Mouse (Mus musculus): ENCODE results near the gene Ccdc88c. TPM values are rescaled to one million over a fixed set of nuclear protein-coding genes. Genes with fewer than 3 reads are reported as not detected.
A peak's percentile ranks its signal among the peaks of the same experiment; 100 is the strongest.

Gene Ccdc88c
- total RNA-seq, 1 experiment from 2014 or later: 81.7 TPM

DNA sequence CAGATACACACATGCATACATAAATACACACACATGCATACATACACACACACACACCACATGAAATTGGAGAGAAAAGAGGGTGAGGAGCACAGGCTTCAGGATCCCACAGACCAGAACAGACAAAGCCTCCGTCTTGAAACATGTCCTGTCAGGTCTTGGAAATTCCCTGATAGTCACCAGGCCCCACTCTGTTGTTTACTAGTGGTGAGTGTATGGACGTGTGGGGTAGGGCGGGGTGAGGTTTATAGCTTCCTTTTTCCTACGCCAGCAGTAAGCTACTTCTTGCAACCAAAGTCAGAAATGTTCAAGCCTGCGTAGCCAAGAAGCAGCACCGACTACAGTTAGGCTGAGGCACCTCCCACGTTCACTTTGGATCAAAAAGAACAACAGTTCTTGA is 145.7 kb downstream of the Ccdc88c start:
- ATAC-seq (replicated peaks in 1 of 2; ENCODE audit: insufficient read depth in 1 of 2, low FRiP score in 2 of 2, low TSS enrichment in 1 of 2, low read depth in 1 of 2, poor library complexity in 2 of 2, severe bottlenecking in 2 of 2): peak; percentile 59 to 63

- ATAC-seq (replicated peaks in 1 of 2; ENCODE audit: insufficient read depth in 1 of 2, low FRiP score in 2 of 2, low TSS enrichment in 1 of 2, low read depth in 1 of 2, poor library complexity in 2 of 2, severe bottlenecking in 2 of 2): peak; percentile 17 to 41; a peak in 3 of 4 replicates
Observed at GRCm38 (mm10) chr12:100878556-100878955, 150.3 kb downstream of the Ccdc88c start.

GRCm38 (mm10) chr12:100877936-100878335 is 150.9 kb downstream of the Ccdc88c start:
- ATAC-seq (replicated peaks in 1 of 2; ENCODE audit: insufficient read depth in 1 of 2, low FRiP score in 2 of 2, low TSS enrichment in 1 of 2, low read depth in 1 of 2, poor library complexity in 2 of 2, severe bottlenecking in 2 of 2): peak; percentile 88 to 94

- no peak for ATAC-seq (replicated peaks in 1 of 2; ENCODE audit: insufficient read depth in 1 of 2, low FRiP score in 2 of 2, low TSS enrichment in 1 of 2, low read depth in 1 of 2, poor library complexity in 2 of 2, severe bottlenecking in 2 of 2)
Observed at GRCm38 (mm10) chr12:100875960-100876359, 152.9 kb downstream of the Ccdc88c start.

DNA sequence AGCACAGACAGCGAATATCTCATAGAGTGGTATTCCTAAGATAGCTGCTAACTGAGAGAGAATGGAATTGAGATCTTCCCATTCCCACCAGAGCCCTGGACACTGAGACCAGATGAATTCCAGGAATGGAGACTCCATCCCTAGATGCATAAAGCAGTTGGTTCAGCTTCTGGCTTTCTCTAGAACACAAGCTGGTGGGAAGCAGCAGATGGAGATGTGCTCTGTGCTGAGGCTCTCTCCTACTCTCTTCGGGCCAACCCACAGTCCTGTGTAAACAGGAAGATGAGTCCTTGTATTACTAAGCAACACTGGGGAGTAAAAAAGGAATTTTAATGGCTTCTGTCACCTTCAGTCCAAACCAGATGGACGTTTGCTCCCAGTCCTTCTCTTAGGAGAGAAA is 153.3 kb downstream of the Ccdc88c start:
- no peak for ATAC-seq (replicated peaks in 1 of 2; ENCODE audit: insufficient read depth in 1 of 2, low FRiP score in 2 of 2, low TSS enrichment in 1 of 2, low read depth in 1 of 2, poor library complexity in 2 of 2, severe bottlenecking in 2 of 2)

GRCm38 (mm10) chr12:100873612-100874011 is 155.2 kb downstream of the Ccdc88c start:
- no peak for ATAC-seq (replicated peaks in 1 of 2; ENCODE audit: insufficient read depth in 1 of 2, low FRiP score in 2 of 2, low TSS enrichment in 1 of 2, low read depth in 1 of 2, poor library complexity in 2 of 2, severe bottlenecking in 2 of 2)

DNA sequence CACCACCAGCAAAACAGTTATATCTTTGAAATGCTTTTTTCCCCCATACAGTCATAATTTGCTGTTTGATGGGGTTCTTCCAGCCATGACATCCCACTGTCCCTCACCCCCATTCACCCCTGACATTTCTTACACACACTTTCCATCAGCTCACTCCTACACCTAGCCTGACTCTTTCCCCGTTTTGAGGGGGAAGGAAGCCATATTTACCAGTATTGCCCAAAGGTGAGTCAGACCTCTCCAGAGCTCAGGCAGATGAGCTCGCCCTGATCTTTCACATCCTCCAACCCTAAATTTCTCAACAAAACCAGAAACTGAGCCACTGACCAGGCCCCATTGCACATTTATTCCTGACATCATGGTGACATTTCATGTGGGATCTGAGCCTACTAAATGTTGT is 157.0 kb downstream of the Ccdc88c start:
- peak in 1 of 2 experiments; percentile 11; a peak in 1 of 4 replicates for ATAC-seq (replicated peaks in 1 of 2; ENCODE audit: insufficient read depth in 1 of 2, low FRiP score in 2 of 2, low TSS enrichment in 1 of 2, low read depth in 1 of 2, poor library complexity in 2 of 2, severe bottlenecking in 2 of 2)

GRCm38 (mm10) chr12:100871234-100871633 is 157.6 kb downstream of the Ccdc88c start:
- ATAC-seq (replicated peaks in 1 of 2; ENCODE audit: insufficient read depth in 1 of 2, low FRiP score in 2 of 2, low TSS enrichment in 1 of 2, low read depth in 1 of 2, poor library complexity in 2 of 2, severe bottlenecking in 2 of 2): no peak

DNA sequence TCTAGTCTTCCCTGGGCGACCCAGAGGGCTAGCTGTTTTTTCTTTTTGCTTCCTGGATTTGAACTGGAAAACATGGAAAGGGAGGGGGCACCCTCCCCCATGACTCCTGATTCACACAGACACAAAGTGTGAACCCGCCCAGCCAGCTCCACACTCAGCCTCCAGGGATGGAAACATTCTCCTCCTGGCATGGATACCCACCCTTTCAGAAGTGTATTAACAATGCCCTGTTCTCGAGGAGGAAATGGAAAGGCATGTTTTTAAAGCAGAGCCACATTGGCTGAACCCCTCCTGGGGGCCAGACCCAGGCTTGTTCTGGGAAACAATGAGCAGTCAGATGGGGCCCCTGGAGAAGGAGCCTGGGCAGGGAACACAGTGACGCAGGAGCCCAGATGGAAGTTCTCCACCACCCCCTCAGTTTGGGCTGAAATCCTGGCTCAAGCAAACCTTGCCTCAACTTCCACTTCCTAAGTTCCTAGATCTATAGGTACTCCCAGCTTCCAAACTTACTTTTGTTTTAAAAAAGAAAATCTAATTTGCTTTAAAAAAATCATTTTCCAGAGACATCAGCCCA is 160.7 kb downstream of the Ccdc88c start:
- no peak for ATAC-seq (replicated peaks in 1 of 2; ENCODE audit: insufficient read depth in 1 of 2, low FRiP score in 2 of 2, low TSS enrichment in 1 of 2, low read depth in 1 of 2, poor library complexity in 2 of 2, severe bottlenecking in 2 of 2)

GRCm38 (mm10) chr12:100867097-100867496 is 161.8 kb downstream of the Ccdc88c start:
- ATAC-seq (replicated peaks in 1 of 2; ENCODE audit: insufficient read depth in 1 of 2, low FRiP score in 2 of 2, low TSS enrichment in 1 of 2, low read depth in 1 of 2, poor library complexity in 2 of 2, severe bottlenecking in 2 of 2): no peak

DNA sequence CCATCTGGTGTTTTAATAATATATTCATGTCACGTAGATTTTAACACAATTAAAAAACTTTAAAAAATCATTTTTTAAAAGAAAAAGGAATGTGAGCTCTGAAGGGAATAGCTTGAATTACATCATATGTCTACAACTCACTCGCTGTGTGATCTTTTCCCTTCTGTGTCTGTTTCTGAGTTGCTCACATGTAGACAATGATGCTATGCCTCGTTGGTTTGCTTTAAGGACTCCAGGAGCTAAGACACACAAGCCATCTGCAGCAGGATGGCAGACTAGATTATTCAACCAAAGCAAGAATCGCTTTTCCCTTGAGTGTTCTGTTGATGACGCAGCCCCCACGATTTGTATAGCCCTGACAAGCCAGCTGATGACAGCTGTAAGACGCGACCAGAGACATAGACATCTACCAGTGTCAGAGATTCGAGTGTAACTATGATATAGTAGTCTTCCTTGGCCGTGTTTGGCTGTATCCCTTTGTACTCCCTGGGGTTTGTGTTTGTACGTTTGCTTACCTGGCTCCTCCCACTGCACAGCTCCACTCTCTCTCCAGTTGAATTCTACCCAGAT is 163.3 kb downstream of the Ccdc88c start:
- ATAC-seq (replicated peaks in 1 of 2; ENCODE audit: insufficient read depth in 1 of 2, low FRiP score in 2 of 2, low TSS enrichment in 1 of 2, low read depth in 1 of 2, poor library complexity in 2 of 2, severe bottlenecking in 2 of 2): no peak

GRCm38 (mm10) chr12:100865072-100865471 is 163.8 kb downstream of the Ccdc88c start:
- ATAC-seq (replicated peaks in 1 of 2; ENCODE audit: insufficient read depth in 1 of 2, low FRiP score in 2 of 2, low TSS enrichment in 1 of 2, low read depth in 1 of 2, poor library complexity in 2 of 2, severe bottlenecking in 2 of 2): no peak

GRCm38 (mm10) chr12:100862856-100863446 is 165.9 kb downstream of the Ccdc88c start:
- ATAC-seq (replicated peaks in 1 of 2; ENCODE audit: insufficient read depth in 1 of 2, low FRiP score in 2 of 2, low TSS enrichment in 1 of 2, low read depth in 1 of 2, poor library complexity in 2 of 2, severe bottlenecking in 2 of 2): no peak

- ATAC-seq (replicated peaks in 1 of 2; ENCODE audit: insufficient read depth in 1 of 2, low FRiP score in 2 of 2, low TSS enrichment in 1 of 2, low read depth in 1 of 2, poor library complexity in 2 of 2, severe bottlenecking in 2 of 2): no peak
Observed at GRCm38 (mm10) chr12:100862272-100862671, 166.6 kb downstream of the Ccdc88c start.

Other genes with a start within 250 kb of the Ccdc88c start
- gene Dglucy, start 250.0 kb downstream of the Ccdc88c start, total RNA-seq (2017): 4.6 and 16.3 TPM in 2 replicates
- gene Gpr68, start 120.9 kb downstream of the Ccdc88c start, total RNA-seq (2017): 0.30 and 0.56 TPM in 2 replicates
- gene Ppp4r3a, start 54.6 kb upstream of the Ccdc88c start, total RNA-seq (2017): 162 and 168 TPM in 2 replicates

Measured in hematopoietic stem cell, adult 5-6 weeks (primary cell).